Mouse (Mus musculus): ENCODE data around the gene U2af1.

- TF ChIP-seq USF1 (IDR thresholded peaks at IDR 0.05; ENCODE audit: low read depth) (no peak), POLR2A (IDR thresholded peaks at IDR 0.05; ENCODE audit: insufficient read length, low read depth) (no peak), MYOD1 (IDR thresholded peaks at IDR 0.05; ENCODE audit: control insufficient read depth in 1 of 3, insufficient read length in 2 of 3, low read depth in 2 of 3) (no peak), TCF3 (IDR thresholded peaks at IDR 0.05; ENCODE audit: insufficient read length, low read depth) (no peak), MAX (IDR thresholded peaks at IDR 0.05; ENCODE audit: low read depth) (no peak), TCF12 (IDR thresholded peaks at IDR 0.05; ENCODE audit: insufficient read depth, poor library complexity, severe bottlenecking) (no peak), SRF (IDR thresholded peaks at IDR 0.05; ENCODE audit: control insufficient read depth, insufficient read length, low read depth) (no peak), MYOG (IDR thresholded peaks at IDR 0.05; ENCODE audit: control insufficient read depth in 1 of 3, insufficient read depth in 1 of 3, insufficient read length in 2 of 3, low read depth in 2 of 3) (no peak), E2F4 (IDR thresholded peaks at IDR 0.05; ENCODE audit: insufficient read depth) (no peak), POLR2AphosphoS2 (IDR thresholded peaks at IDR 0.05; ENCODE audit: insufficient read length, low read depth) (no peak), CEBPB (IDR thresholded peaks at IDR 0.05; ENCODE audit: insufficient read depth, poor library complexity, severe bottlenecking) (no peak), REST (IDR thresholded peaks at IDR 0.05; ENCODE audit: insufficient read depth, insufficient read length) (no peak)
Measured at GRCm38 (mm10) chr17:31637866-31638570, 20.7 kb downstream of the U2af1 start.
